Comparison of ENCODE assay signal across 8 mouse cellular contexts in the genomic region with DNA sequence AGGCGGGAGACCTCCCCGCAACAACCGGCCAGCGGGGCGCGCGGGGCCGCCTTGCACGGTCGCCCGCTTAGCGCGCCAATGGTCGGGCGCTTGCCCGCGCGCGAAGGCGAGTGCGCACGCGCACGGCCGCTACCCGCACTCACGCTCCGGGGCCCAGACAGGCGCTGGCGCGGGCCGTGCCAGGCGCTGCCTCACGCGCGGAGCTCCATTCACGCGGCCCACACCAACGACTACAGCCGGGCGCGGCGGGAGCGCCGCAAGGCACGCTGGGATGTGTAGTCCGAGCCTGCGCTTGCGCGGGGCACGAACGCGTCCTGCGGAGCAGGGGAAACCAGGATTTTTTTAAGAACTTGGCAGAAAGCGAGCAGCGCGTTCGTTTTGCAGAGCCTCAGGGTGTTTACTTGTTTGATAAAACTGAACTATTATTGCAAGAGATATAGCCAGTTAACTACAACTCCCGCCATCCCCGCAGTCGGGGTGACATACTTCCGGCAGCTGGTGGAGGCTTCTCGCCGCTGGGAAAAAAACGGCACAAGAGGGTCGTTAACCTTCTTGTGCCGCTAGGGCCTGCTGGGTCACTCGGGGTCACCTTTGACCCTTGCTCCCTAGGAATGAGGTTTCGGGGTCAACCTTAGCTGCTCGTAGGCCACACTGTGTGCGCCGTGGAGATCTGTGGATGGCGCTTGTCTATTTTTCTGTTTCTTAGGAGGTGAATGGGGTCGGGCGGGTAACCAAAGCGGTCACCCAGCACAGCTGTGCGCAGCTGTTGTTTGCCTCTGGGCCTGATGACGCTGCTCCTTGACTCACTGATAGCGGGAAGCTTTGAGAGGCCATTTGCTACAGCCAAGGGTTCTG. TPM values are rescaled to one million over a fixed set of nuclear protein-coding genes. Genes with fewer than 3 reads are reported as not detected.
DNase-seq lines count a peak whose midpoint lies in the region; ATAC-seq and TF ChIP-seq lines count a peak whose summit lies in the region.

Ado (minus strand) TSS at position 79 of the 855 bp plus-strand sequence.

- peak within 1 kb of the TSS; percentile 80 for H3K9ac ChIP-seq in forebrain, embryonic 15.5 days (replicated peaks)

- H3K27ac ChIP-seq in forebrain, embryonic 15.5 days (replicated peaks), result peak within 1 kb of the TSS; percentile 97

- peak; percentile 100 for ATAC-seq in forebrain, embryonic 15.5 days (replicated peaks)
- ATAC-seq in neutrophil, adult 5-6 weeks (ENCODE audit: extremely low read depth, insufficient number of reproducible peaks, low FRiP score, poor library complexity, severe bottlenecking), result peak; percentile 74

- peak; percentile 87 for DNase-seq in ES-CJ7 (ENCODE audit: low read depth, low spot score)
- DNase-seq in cerebellum, adult 11 months, result peak; percentile 95
- DNase-seq in heart, postnatal 25 days (ENCODE audit: low spot score), result peak; percentile 81
- DNase-seq in layer of hippocampus, adult 18-20 months (ENCODE audit: low spot score in 2 of 2), result peak; percentile 95 to 97
- peak; percentile 91 for DNase-seq in lung, adult 2 months
- DNase-seq in thymus, adult 18-20 months, result peak; percentile 70 to 78

- no peaks in the 10 kb centered on the region for H3K9me3 ChIP-seq in forebrain, embryonic 15.5 days

- TF ChIP-seq CTCF in lung, adult 2 months (IDR thresholded peaks at IDR 0.05; ENCODE audit: insufficient read depth, low read length), result peak; percentile 28; the same call in 1 of the 2 replicates

- H3K27me3 ChIP-seq in forebrain, embryonic 15.5 days, result peaks cover 52% of the 10 kb centered on the region

- WGBS in forebrain, embryonic 15.5 days, result under 1% methylated on average over 79 of the region's 79 CpGs
- under 1% methylated on average over 79 of the region's 79 CpGs for WGBS in lung, adult 2 months

- no peaks in the 10 kb centered on the region; the same call in 1 of the 2 replicates for H3K36me3 ChIP-seq in forebrain, embryonic 15.5 days

- TF ChIP-seq POLR2A in lung, adult 2 months (IDR thresholded peaks at IDR 0.05; ENCODE audit: borderline replicate concordance, extremely low read depth, low read depth, low read length), result peak; percentile 74; the same call in 1 of the 2 replicates

- H3K4me1 ChIP-seq in forebrain, embryonic 15.5 days, result peaks cover 33% of the 10 kb centered on the region
- peaks cover 8% of the 10 kb centered on the region; the same call in 1 of the 2 replicates for H3K4me1 ChIP-seq in lung, adult 2 months (ENCODE audit: control insufficient read depth, insufficient read depth, low read length)

- peak within 1 kb of the TSS; percentile 91 for H3K4me3 ChIP-seq in forebrain, embryonic 15.5 days
- peak within 1 kb of the TSS; percentile 64 for H3K4me3 ChIP-seq in lung, adult 2 months (replicated peaks; ENCODE audit: extremely low read depth, low read depth, low read length)

- intact Hi-C loops in heart, postnatal 25 days (cut with DNase I), result no loop called here

- peak within 1 kb of the TSS; percentile 91 for H3K4me2 ChIP-seq in forebrain, embryonic 15.5 days (replicated peaks)

RNA-seq across cellular contexts. Expression of gene Ado, which starts in this region (rescaled TPM):
- polyA plus RNA-seq in forebrain, embryonic 15.5 days (2015; fragmentation: Nextera tagmentation; extraction: Ambion mirVana), result 69.4 and 73.0 TPM in 2 replicates
- 10 to 100 TPM; 17.5 to 18.7 TPM for total RNA-seq in heart, postnatal 25 days (2021)
- total RNA-seq in layer of hippocampus, adult 18-20 months (2021), result 10 to 100 TPM; 35.4 to 35.7 TPM
- 11.6 and 14.1 TPM in 2 replicates for polyA plus RNA-seq in lung, adult 2 months (2012; rRNA removed)
- total RNA-seq in neutrophil, adult 5-6 weeks (2017), result 12.9 and 15.0 TPM in 2 replicates

Comparison
In these comparisons a context has a peak if more than half of its experiments do, and no peak if none do; other contexts are left out.
1. Peak in every context shown above with its lines: DNase-seq, ATAC-seq, H3K4me3 ChIP-seq and H3K27ac ChIP-seq.